Mouse (Mus musculus) activated CD4-positive, CD25-positive, alpha-beta regulatory T cell, adult 4 months (primary cell): ENCODE measurements around the gene Zbtb37. TPM values are rescaled to one million over a fixed set of nuclear protein-coding genes. Genes with fewer than 3 reads are reported as not detected.
"Not testable (repeated sequence)": the region's sequence is repeated elsewhere in the genome, so short reads cannot be mapped to it uniquely, and the experiment has no call there.

Experiments
- ATAC-seq: one replicate; pipeline ENCODE4 v1.8.0; 2017
- polyA plus RNA-seq, 2 experiments: library from polyadenylated mRNA; unstranded; fragments of 100-300 nt; shearing (Covaris generic); gene quantifications; one replicate each; pipeline ENCODE4 v1.2.1; 2017

The Zbtb37 gene
- polyA plus RNA-seq, 2 experiments from 2014 or later: 4.3 to 5.2 TPM

GRCm38 (mm10) chr1:161032345-161032744 is 2.3 kb downstream of the Zbtb37 start:
- no peak for ATAC-seq

GRCm38 (mm10) chr1:161031881-161032280 is 2.8 kb downstream of the Zbtb37 start:
- ATAC-seq: no peak

GRCm38 (mm10) chr1:161030058-161030457 is 4.6 kb downstream of the Zbtb37 start:
- ATAC-seq: no peak

GRCm38 (mm10) chr1:161028427-161028826 is 6.2 kb downstream of the Zbtb37 start:
- ATAC-seq: not testable (repeated sequence)

- no peak for ATAC-seq
These were observed 7.5 kb downstream of the Zbtb37 start for GRCm38 (mm10) chr1:161027196-161027595.

GRCm38 (mm10) chr1:161025410-161026210 is 9.0 kb downstream of the Zbtb37 start:
- ATAC-seq: no peak

- ATAC-seq: no peak
These were observed 14.6 kb downstream of the Zbtb37 start for GRCm38 (mm10) chr1:161020051-161020450.

GRCm38 (mm10) chr1:161016378-161016777 is 18.3 kb downstream of the Zbtb37 start:
- ATAC-seq: no peak

GRCm38 (mm10) chr1:161010436-161010835 is 24.2 kb downstream of the Zbtb37 start:
- ATAC-seq: no peak

GRCm38 (mm10) chr1:161008038-161008437 is 26.6 kb downstream of the Zbtb37 start:
- no peak for ATAC-seq

GRCm38 (mm10) chr1:161006471-161006870 is 28.2 kb downstream of the Zbtb37 start:
- no peak for ATAC-seq

- ATAC-seq: no peak
These were observed 29.1 kb downstream of the Zbtb37 start for GRCm38 (mm10) chr1:161005526-161005925.

- no peak for ATAC-seq
These were observed 29.7 kb downstream of the Zbtb37 start for GRCm38 (mm10) chr1:161004942-161005341.

GRCm38 (mm10) chr1:160993851-160994250 is 40.8 kb downstream of the Zbtb37 start:
- no peak for ATAC-seq

- ATAC-seq: no peak
These were observed 45.3 kb downstream of the Zbtb37 start for GRCm38 (mm10) chr1:160989395-160989794.

GRCm38 (mm10) chr1:160986881-160987635 is 47.6 kb downstream of the Zbtb37 start:
- ATAC-seq: no peak

- no peak for ATAC-seq
These were observed 49.2 kb downstream of the Zbtb37 start for GRCm38 (mm10) chr1:160985477-160985876.

GRCm38 (mm10) chr1:160984731-160985130 is 49.9 kb downstream of the Zbtb37 start:
- peak; percentile 28 for ATAC-seq

- no peak for ATAC-seq
These were observed 51.8 kb downstream of the Zbtb37 start for GRCm38 (mm10) chr1:160982887-160983286.

GRCm38 (mm10) chr1:160981337-160981736 is 53.3 kb downstream of the Zbtb37 start:
- ATAC-seq: no peak

- ATAC-seq: no peak
These were observed 54.0 kb downstream of the Zbtb37 start for GRCm38 (mm10) chr1:160980537-160981234.

- ATAC-seq: no peak
These were observed 54.6 kb downstream of the Zbtb37 start for GRCm38 (mm10) chr1:160980021-160980420.

GRCm38 (mm10) chr1:160978071-160978735 is 56.4 kb downstream of the Zbtb37 start, which contains the start of gene Serpinc1:
Gene Serpinc1, plus strand, starts transcription at chr1:160978585.
- no peak for ATAC-seq
